Mouse (Mus musculus) heart, embryonic 15.5 days (tissue): ENCODE measurements around the gene Zfp981. TPM values are rescaled to one million over a fixed set of nuclear protein-coding genes. Genes with fewer than 3 reads are reported as not detected.
"Not testable (repeated sequence)": the region's sequence is repeated elsewhere in the genome, so short reads cannot be mapped to it uniquely, and the experiment has no call there.

Source experiments
- ATAC-seq: fragments of 200-750 bp; cut with Nextera tagmentation; replicated peaks from 2 replicates; pipeline ENCODE4 v1.8.0; 2017; ENCODE audit warnings: low read depth, moderate TSS enrichment; ENCODE audit not compliant: insufficient number of reproducible peaks, insufficient read depth, low FRiP score
- H3K27ac ChIP-seq: fragments of 300-500 bp; sonication (generic); 2 replicates; pipeline ENCODE4 v1.5.1; 2015; ENCODE audit warnings: mild to moderate bottlenecking, inconsistent platforms
- H3K27me3 ChIP-seq: fragments of 300-500 bp; sonication (generic); 2 replicates; pipeline ENCODE4 v1.6.1; 2015; ENCODE audit warnings: inconsistent platforms
- H3K36me3 ChIP-seq: fragments of 300-500 bp; sonication (generic); 2 replicates; pipeline ENCODE4 v1.6.1; 2015; ENCODE audit warnings: mild to moderate bottlenecking, inconsistent platforms
- H3K4me1 ChIP-seq: fragments of 300-500 bp; sonication (generic); replicated peaks from 2 replicates; pipeline ENCODE4 v1.6.1; 2015; ENCODE audit warnings: inconsistent platforms
- H3K4me2 ChIP-seq: fragments of 300-500 bp; sonication (generic); 2 replicates; pipeline ENCODE4 v1.6.1; 2015; ENCODE audit warnings: inconsistent platforms, mild to moderate bottlenecking, moderate library complexity
- H3K4me3 ChIP-seq: fragments of 300-500 bp; sonication (generic); 2 replicates; pipeline ENCODE4 v1.5.1; 2015; ENCODE audit warnings: mild to moderate bottlenecking, inconsistent platforms
- H3K9ac ChIP-seq: fragments of 300-500 bp; sonication (generic); 2 replicates; pipeline ENCODE4 v1.6.1; 2015; ENCODE audit warnings: mild to moderate bottlenecking, inconsistent platforms
- H3K9me3 ChIP-seq: fragments of 300-500 bp; sonication (generic); replicated peaks from 2 replicates; pipeline ENCODE4 v1.6.1; 2016; ENCODE audit warnings: inconsistent platforms
- WGBS: fragments of 180-500 bp; shearing (Covaris S2); methylation state at CpG from one replicate; pipeline ENCODE4 v1.1.7; 2015; ENCODE audit warnings: mixed read lengths; 5-methylcytosine and 5-hydroxymethylcytosine counted together
- polyA plus RNA-seq: library from polyadenylated mRNA; unstranded; fragments of >200 nt; fragmentation: Nextera tagmentation; extraction: Ambion mirVana; gene quantifications from 2 replicates; pipeline ENCODE4 v1.2.1, GENCODE M21; 2015

Zfp981 gene
- polyA plus RNA-seq: 0.08 and 0.10 TPM in 2 replicates

DNA sequence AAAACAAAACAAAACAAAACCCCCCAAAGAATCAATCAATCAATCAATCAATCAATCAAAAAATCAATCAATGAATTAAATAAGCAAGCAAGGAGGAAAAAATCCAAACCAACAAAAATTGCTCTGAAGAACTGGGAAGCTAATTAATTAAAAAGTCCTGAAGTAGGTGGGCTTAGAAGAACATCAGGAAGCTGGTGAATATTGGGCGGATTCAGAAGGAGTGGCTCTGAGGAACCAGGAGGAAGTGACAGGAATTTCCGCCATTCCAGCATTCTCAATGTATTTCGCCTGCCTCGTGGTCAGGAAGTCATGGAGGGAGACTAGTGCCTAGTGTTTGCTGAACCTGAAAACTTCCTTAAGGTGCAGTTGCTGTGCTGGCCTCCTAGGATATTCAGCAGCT lies at the start of gene Zfp981:
Gene Zfp981, plus strand, starts transcription at position 301 of the 400 bp plus-strand sequence.
- WGBS: 78% methylated on average over 4 of the region's 4 CpGs

GRCm38 (mm10) chr4:146452576-146452975 lies 49.3 kb upstream of the Zfp981 start:
- not testable (repeated sequence) for ATAC-seq, H3K4me1 ChIP-seq, H3K36me3 ChIP-seq, H3K27ac ChIP-seq, H3K4me3 ChIP-seq, H3K4me2 ChIP-seq, H3K27me3 ChIP-seq, H3K9ac ChIP-seq
- peaks cover 41% of the 10 kb centered on the region for H3K9me3 ChIP-seq
- WGBS: 76% methylated on average over 2 of the region's 2 CpGs

More for the DNA sequence above, at the start of gene Zfp981:
- H3K27ac ChIP-seq, H3K27me3 ChIP-seq, H3K36me3 ChIP-seq, H3K4me3 ChIP-seq, H3K4me2 ChIP-seq, ATAC-seq, H3K9ac ChIP-seq, H3K4me1 ChIP-seq: not testable (repeated sequence)
- H3K9me3 ChIP-seq: peaks cover 21% of the 10 kb centered on the region

- 53% methylated on average over 1 of the region's 1 CpGs for WGBS
- not testable (repeated sequence) for H3K36me3 ChIP-seq, H3K4me3 ChIP-seq, ATAC-seq, H3K4me2 ChIP-seq, H3K4me1 ChIP-seq, H3K9ac ChIP-seq, H3K27ac ChIP-seq, H3K27me3 ChIP-seq
- peaks cover 39% of the 10 kb centered on the region for H3K9me3 ChIP-seq
Measured at GRCm38 (mm10) chr4:146454170-146454569, 47.7 kb upstream of the Zfp981 start.

DNA sequence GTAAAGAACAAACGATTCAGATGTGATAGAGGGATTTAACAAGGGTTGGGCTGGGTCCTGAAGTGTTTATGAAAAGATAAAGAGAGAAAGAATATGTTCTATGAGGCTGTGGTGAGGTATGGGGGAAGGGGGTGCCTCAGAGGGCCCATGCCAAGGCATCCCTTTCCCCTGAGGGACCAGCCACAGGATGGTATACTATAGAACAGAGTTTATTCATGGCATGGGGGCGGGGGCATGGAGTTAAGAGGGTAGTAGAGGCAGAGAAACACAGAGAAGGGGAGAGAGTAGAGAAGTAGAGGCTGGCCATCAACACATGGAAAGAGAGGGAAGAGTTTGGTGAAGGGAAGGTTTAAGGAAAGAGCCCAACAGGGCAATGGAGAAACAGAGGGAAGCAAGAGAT lies 46.9 kb upstream of the Zfp981 start:
- Histone ChIP-seq H3K27ac (no peak overlapping the region), H3K4me1 (no peaks in the 10 kb centered on the region), H3K36me3 (peaks cover 3% of the 10 kb centered on the region; the same call in 1 of the 2 replicates), H3K4me2 (no peak overlapping the region), H3K9ac (no peak overlapping the region), H3K27me3 (no peaks in the 10 kb centered on the region), H3K9me3 (peaks cover 39% of the 10 kb centered on the region), H3K4me3 (no peak overlapping the region)
- WGBS: 38% methylated on average over 2 of the region's 2 CpGs
- ATAC-seq: peak; percentile 17

GRCm38 (mm10) chr4:146455321-146455721 lies 46.5 kb upstream of the Zfp981 start:
- Histone ChIP-seq H3K36me3 (peaks cover 3% of the 10 kb centered on the region; the same call in 1 of the 2 replicates), H3K4me2 (no peak overlapping the region), H3K27ac (no peak overlapping the region), H3K9ac (no peak overlapping the region), H3K27me3 (no peaks in the 10 kb centered on the region), H3K4me3 (no peak overlapping the region), H3K4me1 (no peaks in the 10 kb centered on the region), H3K9me3 (peaks cover 39% of the 10 kb centered on the region)
- 87% methylated on average over 7 of the region's 7 CpGs for WGBS
- peak; percentile 36 for ATAC-seq

GRCm38 (mm10) chr4:146456061-146456726 lies 45.6 kb upstream of the Zfp981 start:
- no peak overlapping the region for H3K27ac ChIP-seq
- peaks cover 42% of the 10 kb centered on the region for H3K9me3 ChIP-seq
- no peak overlapping the region for H3K9ac ChIP-seq
- H3K27me3 ChIP-seq: no peaks in the 10 kb centered on the region
- WGBS: 69% methylated on average over 4 of the region's 4 CpGs
- no peak for ATAC-seq
- H3K4me2 ChIP-seq: no peak overlapping the region
- H3K4me1 ChIP-seq: no peaks in the 10 kb centered on the region
- no peak overlapping the region for H3K4me3 ChIP-seq
- peaks cover 3% of the 10 kb centered on the region; the same call in 1 of the 2 replicates for H3K36me3 ChIP-seq

GRCm38 (mm10) chr4:146457126-146457525 lies 44.7 kb upstream of the Zfp981 start:
- Histone ChIP-seq H3K36me3 (peaks cover 3% of the 10 kb centered on the region; the same call in 1 of the 2 replicates), H3K27me3 (no peaks in the 10 kb centered on the region), H3K4me2 (no peak overlapping the region), H3K9ac (no peak overlapping the region), H3K9me3 (peaks cover 42% of the 10 kb centered on the region), H3K27ac (no peak overlapping the region), H3K4me1 (no peaks in the 10 kb centered on the region), H3K4me3 (no peak overlapping the region)
- ATAC-seq: no peak
- WGBS: 60% methylated on average over 2 of the region's 2 CpGs

DNA sequence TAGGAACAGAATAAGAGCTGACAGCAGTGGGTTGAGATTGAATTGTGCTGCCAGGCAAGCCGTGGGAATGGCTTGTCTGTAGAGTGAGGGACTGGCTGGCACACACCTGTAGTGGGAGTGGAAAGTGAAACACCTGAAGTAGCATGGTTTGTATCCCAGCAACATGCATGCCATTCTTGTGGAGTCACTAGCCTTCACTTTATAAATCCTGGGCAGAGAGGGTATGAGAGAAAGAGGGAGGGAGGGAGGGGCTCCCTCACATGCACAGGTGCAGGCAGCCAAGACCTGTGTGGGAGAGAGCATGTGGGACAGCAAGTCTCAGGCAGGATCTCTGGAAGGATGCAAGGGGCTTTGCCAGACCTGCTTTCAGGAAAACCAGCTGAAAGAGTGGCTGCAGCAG lies 44.1 kb upstream of the Zfp981 start:
- Histone ChIP-seq H3K27ac (no peak overlapping the region), H3K27me3 (no peaks in the 10 kb centered on the region), H3K4me2 (no peak overlapping the region), H3K9ac (no peak overlapping the region), H3K4me1 (no peaks in the 10 kb centered on the region), H3K9me3 (peaks cover 42% of the 10 kb centered on the region), H3K36me3 (peaks cover 3% of the 10 kb centered on the region; the same call in 1 of the 2 replicates), H3K4me3 (no peak overlapping the region)
- 73% methylated on average over 1 of the region's 1 CpGs for WGBS
- 0 out of 2 replicates have a peak, but pooled peaks have one; percentile 14 for ATAC-seq

- 76% methylated on average over 5 of the region's 5 CpGs for WGBS
- H3K27ac ChIP-seq, H3K4me3 ChIP-seq, ATAC-seq, H3K9ac ChIP-seq, H3K27me3 ChIP-seq, H3K4me2 ChIP-seq, H3K4me1 ChIP-seq, H3K36me3 ChIP-seq: not testable (repeated sequence)
- peaks cover 32% of the 10 kb centered on the region for H3K9me3 ChIP-seq
Measured at GRCm38 (mm10) chr4:146459822-146460221, 42.0 kb upstream of the Zfp981 start.

DNA sequence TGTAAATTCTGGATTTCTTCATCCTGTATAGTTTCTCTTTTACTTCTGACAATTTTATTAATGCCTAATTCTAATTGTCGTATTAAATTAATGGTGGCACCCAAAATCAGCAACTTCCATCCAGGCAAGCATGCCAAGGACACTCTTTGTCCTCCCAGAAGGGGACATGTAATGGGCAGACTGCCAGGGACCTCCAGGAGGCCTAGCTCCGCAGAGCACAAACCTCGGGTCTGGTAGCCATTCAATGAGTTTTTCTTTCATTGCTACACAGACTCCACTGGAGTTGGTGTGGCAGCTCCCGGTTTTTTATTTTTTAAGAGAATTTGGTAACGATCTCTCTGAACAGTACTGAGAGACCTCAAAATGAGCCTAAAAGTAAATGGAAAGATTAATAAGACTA lies 41.1 kb upstream of the Zfp981 start:
- not testable (repeated sequence) for H3K27ac ChIP-seq, H3K4me1 ChIP-seq, H3K27me3 ChIP-seq, H3K4me3 ChIP-seq, H3K9ac ChIP-seq, H3K4me2 ChIP-seq
- ATAC-seq: 0 out of 2 replicates have a peak, but pooled peaks have one; percentile 18
- peaks cover 13% of the 10 kb centered on the region; the same call in 1 of the 2 replicates for H3K36me3 ChIP-seq
- WGBS: 75% methylated on average over 5 of the region's 5 CpGs
- peaks cover 29% of the 10 kb centered on the region for H3K9me3 ChIP-seq

- not testable (repeated sequence) for H3K9me3 ChIP-seq, H3K27ac ChIP-seq, H3K9ac ChIP-seq, H3K27me3 ChIP-seq, H3K4me3 ChIP-seq, ATAC-seq, H3K4me1 ChIP-seq, H3K36me3 ChIP-seq, H3K4me2 ChIP-seq
- 83% methylated on average over 18 of the region's 19 CpGs for WGBS
Measured at GRCm38 (mm10) chr4:146463649-146464351, 38.0 kb upstream of the Zfp981 start.
